Mouse (Mus musculus): Measurements from ENCODE around the gene Triobp. TPM values are rescaled to one million over a fixed set of nuclear protein-coding genes. Genes with fewer than 3 reads are reported as not detected.
"Not testable (repeated sequence)": the region's sequence is repeated elsewhere in the genome, so short reads cannot be mapped to it uniquely, and the experiment has no call there.

Triobp gene
- polyA plus RNA-seq, 1 experiment from 2014 or later, result 49.5 TPM

DNA sequence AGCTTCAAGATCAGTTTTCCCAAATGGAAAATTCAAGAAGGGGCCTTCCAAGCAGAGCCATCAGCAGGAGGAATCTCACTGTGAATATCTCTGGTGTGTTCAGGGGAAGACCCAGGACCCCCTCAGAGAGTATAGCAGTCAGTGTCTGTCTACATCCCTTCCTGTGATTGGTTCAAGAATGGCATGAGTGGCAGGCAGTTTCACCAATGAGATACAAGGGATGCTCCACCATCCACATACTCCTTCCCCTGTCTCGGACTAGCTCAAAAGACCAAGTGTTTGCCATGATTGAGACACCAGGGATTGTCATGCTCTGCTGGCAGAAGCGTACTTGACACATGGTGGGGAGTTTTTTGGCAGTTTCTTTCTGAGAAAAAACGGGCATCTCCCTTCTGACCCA lies 59.1 kb downstream of the Triobp start:
- ATAC-seq (replicated peaks; ENCODE audit: insufficient number of reproducible peaks, low FRiP score, low TSS enrichment), result no peak
- no peak overlapping the region for H3K27ac ChIP-seq (ENCODE audit: low read depth, low read length)
- H3K9me3 ChIP-seq (replicated peaks; ENCODE audit: control insufficient read depth, low read length), result no peaks in the 10 kb centered on the region
- no peak overlapping the region for H3K4me2 ChIP-seq
- H3K4me1 ChIP-seq (ENCODE audit: control insufficient read depth, insufficient read depth, low read length), result peaks cover 4% of the 10 kb centered on the region
- no peaks in the 10 kb centered on the region for H3K27me3 ChIP-seq (ENCODE audit: control insufficient read depth, insufficient read depth, low read length)
- H3K4me3 ChIP-seq (ENCODE audit: low read depth, low read length), result no peak overlapping the region
- no peak overlapping the region for H3K9ac ChIP-seq (ENCODE audit: low read depth, low read length)
- WGBS (ENCODE audit: insufficient replicate concordance), result 73% methylated on average over 3 of the region's 3 CpGs
- H3K36me3 ChIP-seq (ENCODE audit: control insufficient read depth, insufficient read depth, low read length), result peaks cover 21% of the 10 kb centered on the region

DNA sequence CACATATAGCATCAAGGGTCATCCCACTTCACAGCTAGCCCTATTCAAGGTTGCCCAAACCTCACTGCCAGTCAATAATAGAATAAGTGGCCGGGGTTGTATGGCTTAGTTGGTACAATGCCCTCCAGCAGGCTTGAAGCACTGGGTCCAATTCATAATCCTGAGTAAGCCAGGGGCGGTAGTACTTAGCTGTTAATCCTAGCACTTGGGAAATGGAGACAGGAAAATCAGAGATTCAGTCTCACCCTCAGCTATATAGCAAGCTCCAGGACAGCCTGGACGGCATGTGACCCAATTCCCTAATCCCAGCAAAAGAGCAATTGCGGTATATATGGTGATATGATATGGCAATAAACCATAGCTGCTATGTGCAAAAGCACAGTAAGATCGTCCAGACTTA lies 59.5 kb downstream of the Triobp start:
- ATAC-seq (replicated peaks; ENCODE audit: insufficient number of reproducible peaks, low FRiP score, low TSS enrichment), result no peak
- peaks cover 16% of the 10 kb centered on the region for H3K36me3 ChIP-seq (ENCODE audit: control insufficient read depth, insufficient read depth, low read length)
- no peaks in the 10 kb centered on the region for H3K27me3 ChIP-seq (ENCODE audit: control insufficient read depth, insufficient read depth, low read length)
- H3K27ac ChIP-seq (ENCODE audit: low read depth, low read length), result no peak overlapping the region
- no peak overlapping the region for H3K4me3 ChIP-seq (ENCODE audit: low read depth, low read length)
- WGBS (ENCODE audit: insufficient replicate concordance), result 89% methylated on average over 5 of the region's 5 CpGs
- H3K9me3 ChIP-seq (replicated peaks; ENCODE audit: control insufficient read depth, low read length), result no peaks in the 10 kb centered on the region
- H3K4me2 ChIP-seq, result no peak overlapping the region
- H3K9ac ChIP-seq (ENCODE audit: low read depth, low read length), result no peak overlapping the region
- H3K4me1 ChIP-seq (ENCODE audit: control insufficient read depth, insufficient read depth, low read length), result peaks cover under 1% of the 10 kb centered on the region

DNA sequence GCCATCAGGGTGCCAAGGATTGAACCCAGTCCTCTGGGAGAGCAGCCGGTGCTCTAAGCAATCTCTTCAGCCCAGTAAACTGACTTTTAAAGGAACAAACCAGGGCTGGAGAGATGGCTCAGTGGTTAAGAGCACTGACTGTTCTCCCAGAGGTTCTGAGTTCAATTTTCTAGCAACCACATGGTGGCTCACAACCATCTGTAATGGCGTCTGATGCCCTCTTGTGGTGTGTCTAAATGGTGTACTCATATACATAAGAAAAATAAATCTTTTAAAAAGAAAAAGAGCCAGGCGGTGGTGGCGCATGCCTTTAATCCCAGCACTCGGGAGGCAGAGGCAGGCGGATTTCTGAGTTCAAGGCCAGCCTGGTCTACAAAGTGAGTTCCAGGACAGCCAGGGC lies 60.3 kb downstream of the Triobp start:
- H3K27me3 ChIP-seq (ENCODE audit: control insufficient read depth, insufficient read depth, low read length); H3K4me2 ChIP-seq; H3K9me3 ChIP-seq (replicated peaks; ENCODE audit: control insufficient read depth, low read length); ATAC-seq (replicated peaks; ENCODE audit: insufficient number of reproducible peaks, low FRiP score, low TSS enrichment); H3K4me3 ChIP-seq (ENCODE audit: low read depth, low read length); H3K9ac ChIP-seq (ENCODE audit: low read depth, low read length); H3K4me1 ChIP-seq (ENCODE audit: control insufficient read depth, insufficient read depth, low read length); H3K27ac ChIP-seq (ENCODE audit: low read depth, low read length): not testable (repeated sequence)
- WGBS (ENCODE audit: insufficient replicate concordance), result 80% methylated on average over 6 of the region's 6 CpGs
- peaks cover 14% of the 10 kb centered on the region for H3K36me3 ChIP-seq (ENCODE audit: control insufficient read depth, insufficient read depth, low read length)

DNA sequence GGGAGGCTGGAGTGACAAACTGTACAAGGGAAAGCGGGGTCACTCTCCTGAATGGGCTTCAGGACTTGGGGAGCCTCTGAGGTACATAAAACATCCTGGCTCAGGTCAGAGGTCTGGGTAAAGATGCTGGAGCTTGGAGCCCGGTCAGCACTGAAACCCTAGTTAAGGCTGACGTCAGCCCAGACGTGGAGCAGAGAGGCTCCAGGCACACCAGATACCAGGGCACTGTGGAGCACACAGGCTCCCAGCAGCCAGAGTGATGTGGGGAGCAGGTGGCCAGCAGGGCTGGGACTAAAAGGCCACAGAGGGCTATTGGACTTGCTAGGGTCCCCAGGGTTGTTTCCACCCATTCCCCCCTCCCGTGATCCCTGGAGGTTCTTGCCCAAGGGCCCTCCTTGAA lies 62.2 kb downstream of the Triobp start:
- Histone ChIP-seq H3K4me2 (no peak overlapping the region), H3K27me3 (ENCODE audit: control insufficient read depth, insufficient read depth, low read length) (no peaks in the 10 kb centered on the region), H3K9ac (ENCODE audit: low read depth, low read length) (no peak overlapping the region), H3K4me1 (ENCODE audit: control insufficient read depth, insufficient read depth, low read length) (no peaks in the 10 kb centered on the region; the same call in 1 of the 2 replicates), H3K4me3 (ENCODE audit: low read depth, low read length) (no peak overlapping the region), H3K27ac (ENCODE audit: low read depth, low read length) (no peak overlapping the region), H3K36me3 (ENCODE audit: control insufficient read depth, insufficient read depth, low read length) (no peaks in the 10 kb centered on the region), H3K9me3 (replicated peaks; ENCODE audit: control insufficient read depth, low read length) (no peaks in the 10 kb centered on the region)
- 44% methylated on average over 5 of the region's 5 CpGs for WGBS (ENCODE audit: insufficient replicate concordance)
- no peak for ATAC-seq (replicated peaks; ENCODE audit: insufficient number of reproducible peaks, low FRiP score, low TSS enrichment)

DNA sequence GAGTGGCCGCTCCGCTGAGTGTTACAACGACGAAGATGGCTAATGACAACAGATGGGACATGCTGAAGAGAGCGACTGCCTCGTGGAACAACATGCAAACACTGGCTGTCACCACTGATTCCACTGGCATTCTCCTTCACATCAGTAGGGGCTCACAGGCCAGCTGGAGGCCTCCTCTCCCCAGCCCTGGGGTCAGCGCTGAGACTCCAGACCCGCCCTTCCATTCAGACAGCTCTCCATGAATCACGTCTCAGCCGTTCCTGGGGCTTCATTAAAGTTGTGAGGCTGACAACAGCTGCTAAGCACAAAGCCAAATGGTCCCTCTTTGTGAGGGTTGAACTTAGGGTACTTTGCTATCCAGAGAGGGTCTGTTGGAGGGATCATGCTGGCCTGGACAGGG lies 64.0 kb downstream of the Triobp start:
- Histone ChIP-seq H3K4me1 (ENCODE audit: control insufficient read depth, insufficient read depth, low read length) (no peaks in the 10 kb centered on the region; the same call in 1 of the 2 replicates), H3K9me3 (replicated peaks; ENCODE audit: control insufficient read depth, low read length) (no peaks in the 10 kb centered on the region), H3K27me3 (ENCODE audit: control insufficient read depth, insufficient read depth, low read length) (no peaks in the 10 kb centered on the region), H3K36me3 (ENCODE audit: control insufficient read depth, insufficient read depth, low read length) (no peaks in the 10 kb centered on the region), H3K4me3 (ENCODE audit: low read depth, low read length) (no peak overlapping the region), H3K4me2 (no peak overlapping the region), H3K27ac (ENCODE audit: low read depth, low read length) (no peak overlapping the region), H3K9ac (ENCODE audit: low read depth, low read length) (no peak overlapping the region)
- no peak for ATAC-seq (replicated peaks; ENCODE audit: insufficient number of reproducible peaks, low FRiP score, low TSS enrichment)
- WGBS (ENCODE audit: insufficient replicate concordance), result 51% methylated on average over 10 of the region's 10 CpGs

DNA sequence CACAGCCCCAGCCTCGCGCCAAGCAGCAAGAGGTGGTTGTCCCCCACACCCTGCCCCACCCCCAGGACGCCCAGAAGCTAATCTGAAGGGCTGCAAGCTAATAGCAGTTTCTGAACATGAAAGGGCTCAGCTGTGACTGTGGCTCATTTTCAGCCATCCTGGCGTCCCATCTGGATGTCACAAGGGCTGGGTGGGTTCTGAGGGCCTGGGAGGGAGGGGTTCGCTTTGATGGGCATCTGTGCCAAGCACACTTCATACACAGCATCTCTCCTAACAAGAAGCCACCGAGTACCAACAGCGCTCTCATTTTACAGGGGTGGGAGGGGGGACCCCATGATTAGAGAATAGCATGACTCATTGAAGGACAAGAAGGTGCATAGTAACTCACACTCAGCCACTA lies 65.9 kb downstream of the Triobp start:
- H3K4me2 ChIP-seq, result no peak overlapping the region
- no peaks in the 10 kb centered on the region for H3K9me3 ChIP-seq (replicated peaks; ENCODE audit: control insufficient read depth, low read length)
- H3K27ac ChIP-seq (ENCODE audit: low read depth, low read length), result no peak overlapping the region
- H3K9ac ChIP-seq (ENCODE audit: low read depth, low read length), result no peak overlapping the region
- WGBS (ENCODE audit: insufficient replicate concordance), result 67% methylated on average over 7 of the region's 7 CpGs
- H3K27me3 ChIP-seq (ENCODE audit: control insufficient read depth, insufficient read depth, low read length), result no peaks in the 10 kb centered on the region
- H3K4me3 ChIP-seq (ENCODE audit: low read depth, low read length), result no peak overlapping the region
- H3K4me1 ChIP-seq (ENCODE audit: control insufficient read depth, insufficient read depth, low read length), result no peaks in the 10 kb centered on the region; the same call in 1 of the 2 replicates
- no peak for ATAC-seq (replicated peaks; ENCODE audit: insufficient number of reproducible peaks, low FRiP score, low TSS enrichment)
- no peaks in the 10 kb centered on the region for H3K36me3 ChIP-seq (ENCODE audit: control insufficient read depth, insufficient read depth, low read length)

DNA sequence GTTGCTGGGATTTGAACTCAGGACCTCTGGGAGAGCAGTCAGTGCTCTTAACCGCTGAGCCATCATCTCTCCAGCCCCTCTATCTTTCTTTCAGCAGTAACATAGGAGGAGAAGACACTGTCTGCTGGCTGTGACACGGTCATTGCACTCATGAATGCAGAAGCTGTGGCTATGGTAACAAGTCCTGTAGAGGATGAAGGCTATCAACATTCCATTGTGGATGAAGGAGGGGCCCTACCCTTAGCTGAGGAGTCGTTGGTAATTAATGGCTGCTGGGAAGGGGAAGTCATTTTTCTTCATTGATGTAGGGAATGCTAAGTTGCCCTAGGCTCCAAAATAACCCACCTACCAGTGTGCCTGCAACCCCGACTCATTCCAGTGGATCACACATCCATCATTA lies 70.7 kb downstream of the Triobp start:
- no peak for ATAC-seq (replicated peaks; ENCODE audit: insufficient number of reproducible peaks, low FRiP score, low TSS enrichment)
- Histone ChIP-seq H3K4me3 (ENCODE audit: low read depth, low read length) (no peak overlapping the region), H3K4me2 (no peak overlapping the region), H3K4me1 (ENCODE audit: control insufficient read depth, insufficient read depth, low read length) (peaks cover 5% of the 10 kb centered on the region), H3K9me3 (replicated peaks; ENCODE audit: control insufficient read depth, low read length) (no peaks in the 10 kb centered on the region), H3K9ac (ENCODE audit: low read depth, low read length) (no peak overlapping the region), H3K36me3 (ENCODE audit: control insufficient read depth, insufficient read depth, low read length) (no peaks in the 10 kb centered on the region), H3K27me3 (ENCODE audit: control insufficient read depth, insufficient read depth, low read length) (no peaks in the 10 kb centered on the region), H3K27ac (ENCODE audit: low read depth, low read length) (no peak overlapping the region)
- WGBS (ENCODE audit: insufficient replicate concordance), result 43% methylated on average over 4 of the region's 4 CpGs

DNA sequence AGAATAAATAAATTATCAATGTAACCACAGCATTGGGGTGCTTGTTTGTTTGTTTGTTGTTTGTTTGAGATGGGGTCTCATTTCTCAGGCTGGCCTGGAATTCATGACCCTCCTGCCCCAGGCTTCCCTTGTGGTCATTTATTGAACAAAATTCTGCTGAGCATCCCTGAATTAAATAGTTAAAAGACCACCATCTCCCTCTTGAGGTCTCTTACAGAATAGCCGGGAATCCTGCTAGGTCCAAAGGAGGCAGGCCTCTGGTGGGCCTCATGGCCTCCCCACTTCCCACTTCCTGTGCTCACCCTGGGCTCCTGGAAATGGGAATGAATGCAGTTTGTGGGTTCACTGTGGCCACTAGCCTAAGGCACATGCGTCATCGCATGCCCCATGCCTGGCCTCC lies 71.4 kb downstream of the Triobp start:
- Histone ChIP-seq H3K4me2 (no peak overlapping the region), H3K36me3 (ENCODE audit: control insufficient read depth, insufficient read depth, low read length) (no peaks in the 10 kb centered on the region), H3K4me3 (ENCODE audit: low read depth, low read length) (no peak overlapping the region), H3K4me1 (ENCODE audit: control insufficient read depth, insufficient read depth, low read length) (peaks cover 5% of the 10 kb centered on the region), H3K9ac (ENCODE audit: low read depth, low read length) (no peak overlapping the region), H3K27ac (ENCODE audit: low read depth, low read length) (no peak overlapping the region), H3K27me3 (ENCODE audit: control insufficient read depth, insufficient read depth, low read length) (no peaks in the 10 kb centered on the region), H3K9me3 (replicated peaks; ENCODE audit: control insufficient read depth, low read length) (no peaks in the 10 kb centered on the region)
- 55% methylated on average over 3 of the region's 3 CpGs for WGBS (ENCODE audit: insufficient replicate concordance)
- ATAC-seq (replicated peaks; ENCODE audit: insufficient number of reproducible peaks, low FRiP score, low TSS enrichment), result no peak

DNA sequence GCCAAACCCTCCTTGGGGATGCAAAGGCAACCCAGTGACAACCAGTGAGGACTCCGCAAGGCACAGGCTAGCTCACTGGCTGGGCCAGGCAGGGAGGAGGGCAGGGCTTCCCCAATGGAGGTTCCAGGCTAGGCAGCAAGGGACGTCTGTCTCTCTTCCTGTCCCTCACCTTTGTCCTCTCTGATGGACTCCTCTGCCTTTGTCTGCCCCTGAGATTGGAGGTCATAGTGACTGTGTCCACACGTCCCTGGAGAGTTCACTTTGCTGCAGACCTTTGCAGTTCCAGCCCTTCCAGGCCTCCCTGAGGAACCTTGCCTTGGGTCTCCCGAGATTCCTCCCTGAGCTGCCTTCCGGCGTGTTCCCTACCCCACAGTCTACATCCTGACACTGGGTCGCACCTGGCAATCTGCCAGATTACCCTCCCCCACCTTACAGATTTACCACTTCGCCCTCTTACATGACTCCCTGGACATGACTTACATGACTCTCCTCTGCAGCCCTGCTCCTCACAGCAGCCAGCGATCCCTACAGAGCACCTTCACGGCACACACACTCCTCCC lies 75.2 kb downstream of the Triobp start:
- ATAC-seq (replicated peaks; ENCODE audit: insufficient number of reproducible peaks, low FRiP score, low TSS enrichment), result peak; percentile 28; the same call in 1 of the 2 replicates
- 55% methylated on average over 10 of the region's 10 CpGs for WGBS (ENCODE audit: insufficient replicate concordance)
- Histone ChIP-seq H3K36me3 (ENCODE audit: control insufficient read depth, insufficient read depth, low read length) (no peaks in the 10 kb centered on the region), H3K4me2 (no peak overlapping the region), H3K4me3 (ENCODE audit: low read depth, low read length) (no peak overlapping the region), H3K4me1 (ENCODE audit: control insufficient read depth, insufficient read depth, low read length) (peaks cover 16% of the 10 kb centered on the region), H3K9ac (ENCODE audit: low read depth, low read length) (no peak overlapping the region), H3K27me3 (ENCODE audit: control insufficient read depth, insufficient read depth, low read length) (peaks cover 2% of the 10 kb centered on the region; the same call in 1 of the 2 replicates), H3K9me3 (replicated peaks; ENCODE audit: control insufficient read depth, low read length) (no peaks in the 10 kb centered on the region), H3K27ac (ENCODE audit: low read depth, low read length) (no peak overlapping the region)

Measured in heart, embryonic 11.5 days (tissue).